Mouse (Mus musculus) heart, adult 2 months (tissue): ENCODE measurements around the gene Gpr4. TPM values are rescaled to one million over a fixed set of nuclear protein-coding genes. Genes with fewer than 3 reads are reported as not detected.

Experiments used
- DNase-seq, 2 experiments: peaks; one replicate each; pipeline ENCODE4 v3.0.0; 2021
- H3K27ac ChIP-seq: fragments of 200-600 bp; 2 replicates; pipeline ENCODE4 v1.8.1; 2022
- H3K27me3 ChIP-seq: fragments of 200-500 bp; 2 replicates; pipeline ENCODE4 v1.6.1; 2012; ENCODE audit warnings: mild to moderate bottlenecking, low read length, inconsistent platforms, mixed read lengths; ENCODE audit not compliant: control insufficient read depth, insufficient read depth
- H3K36me3 ChIP-seq: fragments of 200-500 bp; 2 replicates; pipeline ENCODE4 v1.6.1; 2012; ENCODE audit warnings: low read length, inconsistent platforms; ENCODE audit not compliant: control insufficient read depth, insufficient read depth
- H3K4me1 ChIP-seq: fragments of 200-500 bp; 2 replicates; pipeline ENCODE4 v1.6.1; 2011; ENCODE audit warnings: low read length; ENCODE audit not compliant: control insufficient read depth, insufficient read depth
- H3K4me3 ChIP-seq: fragments of 200-600 bp; 2 replicates; pipeline ENCODE4 v1.8.1; 2022
- H3K79me2 ChIP-seq: fragments of 200-500 bp; replicated peaks from 2 replicates; pipeline ENCODE4 v1.6.1; 2012; ENCODE audit warnings: mild to moderate bottlenecking, inconsistent platforms, low read length, moderate library complexity, mixed read lengths; ENCODE audit not compliant: control insufficient read depth, insufficient read depth
- H3K9ac ChIP-seq: fragments of 200-500 bp; 2 replicates; pipeline ENCODE4 v1.6.1; 2012; ENCODE audit warnings: low read depth, mild to moderate bottlenecking, control low read depth, inconsistent platforms, low read length, mixed read lengths
- CTCF ChIP-seq: fragments of 200-600 bp; IDR thresholded peaks from 2 replicates; pipeline ENCODE4 v1.8.1; 2022; ENCODE audit warnings: antibody characterized with exemption, mild to moderate bottlenecking, moderate library complexity
- EP300 ChIP-seq: fragments of 200-500 bp; IDR thresholded peaks from 2 replicates; pipeline ENCODE4 v1.6.1; 2011; ENCODE audit warnings: low read depth, low read length, control low read depth; ENCODE audit not compliant: insufficient read depth
- POLR2A ChIP-seq: fragments of 200-500 bp; IDR thresholded peaks from 2 replicates; pipeline ENCODE4 v1.6.1; 2011; ENCODE audit warnings: mild to moderate bottlenecking, low read depth, low read length, control low read depth; ENCODE audit not compliant: insufficient read depth
- WGBS: fragments of 180-500 bp; shearing (Covaris S2); methylation state at CpG from one replicate; pipeline ENCODE4 v1.1.7; 2018; 5-methylcytosine and 5-hydroxymethylcytosine counted together
- intact Hi-C: fragments of 180-260 bp; cut with DNase I; formaldehyde crosslinking; loops from one replicate; pipeline ENCODE4 v1.15.1; 2025
- long read RNA-seq: library from polyadenylated mRNA; stranded (forward); transcript quantifications from one replicate; pipeline ENCODE4 v2.0.0, GENCODE M21; 2021
- polyA plus RNA-seq: library from polyadenylated mRNA; depleted of rRNA; stranded (reverse); fragments of >200 nt; gene quantifications from 2 replicates; pipeline ENCODE4 v1.2.3, GENCODE M21; 2012; rRNA removed
- total RNA-seq, 2 experiments: library from RNA; stranded (reverse); gene quantifications; 2 replicates each; pipeline ENCODE4 v1.2.3; 2021

Gpr4 gene
- total RNA-seq = 1 to 10 TPM; 6.8 to 7.2 TPM
- 17.1 and 22.0 TPM in 2 replicates for polyA plus RNA-seq
- long read RNA-seq, transcript Gpr4-201 (2 exons, 2,882 nt) = major isoform, 5 of 10 reads
- long read RNA-seq, partial matches to known transcripts = 4 of 10 reads
- long read RNA-seq, other reads (novel, unspliced or antisense) = 1 of 10 reads

GRCm38 (mm10) chr7:19211996-19212755 lies at the start of gene Gpr4:
Gpr4 (plus strand) TSS chr7:19212538.
- intact Hi-C loops = loop anchor here (5.0 kb wide), 1 partner anchor 60 kb away; the partner anchor contains the start of gene Vasp

GRCm38 (mm10) chr7:19162928-19163327 lies 49.4 kb upstream of the Gpr4 start:
- WGBS = 87% methylated on average over 7 of the region's 7 CpGs

More at GRCm38 (mm10) chr7:19211996-19212755, at the start of gene Gpr4:
- Histone ChIP-seq H3K79me2 (no peaks in the 10 kb centered on the region), H3K36me3 (peaks cover 3% of the 10 kb centered on the region), H3K4me1 (peaks cover 5% of the 10 kb centered on the region), H3K4me3 (peak within 1 kb of the TSS; percentile 55), H3K9ac (peak within 1 kb of the TSS; percentile 85), H3K27ac (peak within 1 kb of the TSS; percentile 86), H3K27me3 (no peaks in the 10 kb centered on the region; the same call in 1 of the 2 replicates)
- TF ChIP-seq POLR2A (peak; percentile 56), EP300 (no peak), CTCF (peak; percentile 60)
- peak; percentile 62 to 72 for DNase-seq
- WGBS = 6% methylated on average over 28 of the region's 30 CpGs

GRCm38 (mm10) chr7:19163752-19164151 lies 48.6 kb upstream of the Gpr4 start:
- WGBS = 52% methylated on average over 12 of the region's 12 CpGs
- H3K4me1 ChIP-seq = peaks cover 3% of the 10 kb centered on the region; the same call in 1 of the 2 replicates

More at GRCm38 (mm10) chr7:19162928-19163327, 49.4 kb upstream of the Gpr4 start:
- Histone ChIP-seq H3K79me2 (no peaks in the 10 kb centered on the region), H3K4me1 (peaks cover 3% of the 10 kb centered on the region; the same call in 1 of the 2 replicates), H3K36me3 (no peaks in the 10 kb centered on the region), H3K27me3 (peaks cover 2% of the 10 kb centered on the region; the same call in 1 of the 2 replicates), H3K27ac (no peak overlapping the region), H3K4me3 (no peak overlapping the region), H3K9ac (no peak overlapping the region)
- no peak for DNase-seq
- intact Hi-C loops = no loop called here
- TF ChIP-seq CTCF = no peak
- no peak for TF ChIP-seq EP300
- TF ChIP-seq POLR2A = no peak

GRCm38 (mm10) chr7:19164189-19164588 lies 48.1 kb upstream of the Gpr4 start:
- no peak for DNase-seq
- Histone ChIP-seq H3K36me3 (no peaks in the 10 kb centered on the region), H3K9ac (no peak overlapping the region), H3K4me3 (no peak overlapping the region), H3K27me3 (peaks cover 2% of the 10 kb centered on the region; the same call in 1 of the 2 replicates), H3K27ac (no peak overlapping the region), H3K4me1 (peaks cover 3% of the 10 kb centered on the region; the same call in 1 of the 2 replicates), H3K79me2 (no peaks in the 10 kb centered on the region)
- 17% methylated on average over 6 of the region's 6 CpGs for WGBS
- intact Hi-C loops = no loop called here
- no peak for TF ChIP-seq CTCF
- TF ChIP-seq EP300 = no peak
- TF ChIP-seq POLR2A = no peak

More at GRCm38 (mm10) chr7:19163752-19164151, 48.6 kb upstream of the Gpr4 start:
- no peak for DNase-seq
- Histone ChIP-seq H3K4me3 (no peak overlapping the region), H3K27me3 (peaks cover 2% of the 10 kb centered on the region; the same call in 1 of the 2 replicates), H3K9ac (no peak overlapping the region), H3K79me2 (no peaks in the 10 kb centered on the region), H3K27ac (no peak overlapping the region), H3K36me3 (no peaks in the 10 kb centered on the region)
- intact Hi-C loops = no loop called here
- TF ChIP-seq CTCF = no peak
- no peak for TF ChIP-seq POLR2A
- TF ChIP-seq EP300 = no peak

- Histone ChIP-seq H3K79me2 (no peaks in the 10 kb centered on the region), H3K36me3 (no peaks in the 10 kb centered on the region), H3K4me3 (no peak overlapping the region), H3K4me1 (peaks cover 4% of the 10 kb centered on the region), H3K27ac (no peak overlapping the region), H3K27me3 (no peaks in the 10 kb centered on the region; the same call in 1 of the 2 replicates), H3K9ac (no peak overlapping the region)
- intact Hi-C loops = no loop called here
- TF ChIP-seq CTCF = no peak
- no peak for TF ChIP-seq EP300
- TF ChIP-seq POLR2A = no peak
- no peak for DNase-seq
- WGBS = 16% methylated on average over 13 of the region's 13 CpGs
These were observed 47.4 kb upstream of the Gpr4 start for GRCm38 (mm10) chr7:19164978-19165377.
